Mouse (Mus musculus) kidney, embryonic 15.5 days (tissue): ENCODE measurements at regions not wholly inside any gene's neighbourhood (a gene's known extent, or its start where the extent isn't known, plus 50 kb on each side); places are given as distances from the start of the nearest gene placed in this dataset.
"Not testable (repeated sequence)": the region's sequence is repeated elsewhere in the genome, so short reads cannot be mapped to it uniquely, and the experiment has no call there.

Source experiments
- ATAC-seq: fragments of 200-750 bp; cut with Nextera tagmentation; replicated peaks from 2 replicates; pipeline ENCODE4 v1.8.0; 2017; ENCODE audit warnings: moderate TSS enrichment; ENCODE audit not compliant: low FRiP score
- H3K27ac ChIP-seq: fragments of 300-500 bp; sonication (generic); 2 replicates; pipeline ENCODE4 v1.5.1; 2015; ENCODE audit warnings: mild to moderate bottlenecking, inconsistent platforms
- H3K27me3 ChIP-seq: fragments of 300-500 bp; sonication (generic); 2 replicates; pipeline ENCODE4 v1.6.1; 2015; ENCODE audit warnings: inconsistent platforms
- H3K36me3 ChIP-seq: fragments of 300-500 bp; sonication (generic); 2 replicates; pipeline ENCODE4 v1.6.1; 2015; ENCODE audit warnings: inconsistent platforms
- H3K4me1 ChIP-seq: fragments of 300-500 bp; sonication (generic); 2 replicates; pipeline ENCODE4 v1.6.1; 2015; ENCODE audit warnings: inconsistent platforms
- H3K4me2 ChIP-seq: fragments of 300-500 bp; sonication (generic); 2 replicates; pipeline ENCODE4 v1.6.1; 2015; ENCODE audit warnings: moderate library complexity, mild to moderate bottlenecking, inconsistent platforms
- H3K4me3 ChIP-seq: fragments of 300-500 bp; sonication (generic); replicated peaks from 2 replicates; pipeline ENCODE4 v1.5.1; 2015; ENCODE audit warnings: mild to moderate bottlenecking, inconsistent platforms
- H3K9ac ChIP-seq: fragments of 300-500 bp; sonication (generic); 2 replicates; pipeline ENCODE4 v1.6.1; 2015; ENCODE audit warnings: mild to moderate bottlenecking, inconsistent platforms
- H3K9me3 ChIP-seq: fragments of 300-500 bp; sonication (generic); replicated peaks from 2 replicates; pipeline ENCODE4 v1.6.1; 2016; ENCODE audit warnings: inconsistent platforms
- WGBS: fragments of 180-500 bp; shearing (Covaris S2); methylation state at CpG from one replicate; pipeline ENCODE4 v1.1.7; 2015; ENCODE audit warnings: mixed read lengths; 5-methylcytosine and 5-hydroxymethylcytosine counted together

DNA sequence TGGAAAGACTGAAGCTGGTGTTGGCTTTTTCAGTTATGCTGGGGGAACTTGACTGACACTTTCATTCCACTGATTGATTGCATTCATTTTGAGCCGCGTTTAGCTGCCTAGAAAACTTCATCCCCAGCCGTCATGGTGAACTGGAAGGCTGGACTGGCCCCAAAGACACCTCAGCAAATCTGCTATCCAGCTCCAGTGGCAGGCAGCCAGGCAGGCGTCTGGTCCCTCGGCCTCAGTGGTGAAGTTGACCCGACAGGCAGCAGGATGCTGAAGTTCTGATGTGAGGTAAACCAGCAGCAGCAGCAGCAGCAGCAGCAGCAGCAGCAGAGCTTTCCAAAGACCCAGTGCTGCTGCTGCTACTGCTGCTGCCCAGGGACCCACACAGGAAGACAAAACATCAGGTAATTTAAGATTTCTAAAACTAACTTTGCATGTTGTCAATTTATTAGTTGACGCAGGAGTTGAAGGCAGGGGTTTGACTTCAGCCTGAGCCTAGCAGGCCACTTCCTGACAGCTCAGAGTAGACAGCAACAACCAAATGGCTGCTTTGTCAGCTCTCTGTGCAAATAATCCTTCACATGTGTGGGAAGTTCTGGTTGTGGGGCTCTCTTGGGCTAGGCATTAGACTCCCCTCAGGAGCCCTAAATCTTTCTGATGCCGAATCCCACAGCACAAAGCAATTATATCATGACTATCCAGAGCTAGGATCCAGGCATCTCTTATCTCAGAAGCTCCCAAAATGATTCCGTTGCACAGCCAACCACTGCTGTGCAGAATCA is 200.4 kb upstream of the Nhs start:
- Histone ChIP-seq H3K27ac (peak overlapping the region; percentile 51), H3K36me3 (no peaks in the 10 kb centered on the region), H3K9me3 (no peaks in the 10 kb centered on the region), H3K4me3 (no peak overlapping the region), H3K9ac (no peak overlapping the region), H3K4me1 (no peaks in the 10 kb centered on the region), H3K4me2 (no peak overlapping the region), H3K27me3 (peaks cover 49% of the 10 kb centered on the region)
- ATAC-seq, result peak; percentile 33; the same call in 1 of the 2 replicates
- WGBS, result 40% methylated on average over 9 of the region's 9 CpGs

DNA sequence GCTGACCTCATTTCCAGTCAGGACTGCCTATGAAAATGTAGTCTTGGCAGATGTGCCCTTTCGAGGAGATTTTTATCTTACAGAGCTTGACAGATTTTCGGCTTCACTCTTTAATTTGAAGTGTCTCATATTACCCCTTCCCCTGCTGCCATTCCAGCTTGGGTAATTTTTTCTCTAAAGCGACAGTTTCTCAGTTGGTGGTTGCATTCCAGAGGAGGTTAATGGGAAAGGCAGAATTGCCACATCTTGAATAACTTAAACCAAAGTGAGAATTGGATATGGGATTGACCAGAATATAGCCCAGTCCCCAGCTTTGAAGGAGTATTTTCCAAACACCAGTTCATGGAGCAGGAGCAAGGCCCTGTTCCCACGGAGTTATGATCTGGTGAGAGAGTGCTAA is 188.8 kb upstream of the Nhs start:
- 43% methylated on average over 4 of the region's 4 CpGs for WGBS

DNA sequence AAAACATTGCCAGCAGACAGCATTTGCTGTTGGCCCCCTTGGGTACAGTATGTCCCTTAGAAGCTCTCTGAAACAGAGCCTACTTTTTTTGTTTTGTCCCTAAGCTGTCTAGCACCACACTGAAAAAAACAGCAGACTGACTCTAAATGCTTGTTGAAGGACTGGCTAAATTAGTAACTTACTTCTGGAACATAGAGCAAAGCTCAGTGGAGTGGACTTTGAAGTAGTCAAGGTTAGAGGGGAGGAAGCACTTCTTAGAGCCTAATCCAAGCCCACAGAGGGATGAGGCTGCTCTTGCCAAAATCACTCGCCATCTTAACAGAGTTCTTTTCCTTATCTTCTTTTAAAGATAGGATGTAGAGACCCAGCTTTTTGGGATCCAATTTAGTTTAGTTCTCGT is 188.4 kb upstream of the Nhs start:
- Histone ChIP-seq H3K4me3 (no peak overlapping the region), H3K9me3 (no peaks in the 10 kb centered on the region), H3K27me3 (peaks cover 27% of the 10 kb centered on the region), H3K36me3 (no peaks in the 10 kb centered on the region), H3K27ac (no peak overlapping the region), H3K9ac (no peak overlapping the region), H3K4me2 (no peak overlapping the region), H3K4me1 (no peaks in the 10 kb centered on the region)
- 59% methylated on average over 2 of the region's 2 CpGs for WGBS
- no peak for ATAC-seq

More for the DNA sequence above, 188.8 kb upstream of the Nhs start:
- H3K36me3 ChIP-seq, result no peaks in the 10 kb centered on the region
- no peak for ATAC-seq
- no peaks in the 10 kb centered on the region for H3K4me1 ChIP-seq
- H3K27ac ChIP-seq, result no peak overlapping the region
- no peak overlapping the region for H3K9ac ChIP-seq
- no peaks in the 10 kb centered on the region for H3K9me3 ChIP-seq
- H3K27me3 ChIP-seq, result peaks cover 31% of the 10 kb centered on the region
- no peak overlapping the region for H3K4me2 ChIP-seq
- H3K4me3 ChIP-seq, result no peak overlapping the region

DNA sequence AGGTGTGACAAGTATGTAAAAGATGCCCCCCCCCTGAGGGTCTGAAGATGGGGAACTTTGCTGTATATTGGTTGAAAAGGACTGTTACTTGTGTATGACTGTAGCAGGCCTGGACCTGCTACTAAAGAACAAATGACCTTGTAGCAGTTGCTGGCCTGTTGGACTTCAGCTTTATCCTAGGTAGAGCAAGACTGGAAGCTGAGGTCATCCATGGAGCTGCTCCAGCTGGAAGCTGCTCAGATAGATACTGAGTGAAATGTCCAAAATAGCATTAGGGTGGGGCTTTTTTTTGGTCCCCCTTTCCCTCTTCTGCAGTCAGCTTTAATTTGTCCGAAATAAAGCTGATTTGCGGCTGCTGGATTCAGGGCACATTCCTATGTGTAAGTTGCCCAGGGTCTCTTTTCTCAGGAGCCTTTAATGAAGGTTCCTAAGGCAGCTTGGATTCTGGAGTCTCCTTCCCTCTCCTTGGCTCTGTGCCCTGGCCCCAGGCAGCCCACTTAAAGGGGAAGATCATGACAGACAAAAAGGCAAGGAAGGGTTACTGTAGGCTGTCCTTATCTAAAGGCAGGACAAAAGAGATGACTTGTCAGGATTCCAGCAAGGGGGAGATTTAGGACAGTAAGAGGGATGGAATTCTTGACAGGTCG is 186.1 kb upstream of the Nhs start:
- no peak overlapping the region for H3K4me2 ChIP-seq

DNA sequence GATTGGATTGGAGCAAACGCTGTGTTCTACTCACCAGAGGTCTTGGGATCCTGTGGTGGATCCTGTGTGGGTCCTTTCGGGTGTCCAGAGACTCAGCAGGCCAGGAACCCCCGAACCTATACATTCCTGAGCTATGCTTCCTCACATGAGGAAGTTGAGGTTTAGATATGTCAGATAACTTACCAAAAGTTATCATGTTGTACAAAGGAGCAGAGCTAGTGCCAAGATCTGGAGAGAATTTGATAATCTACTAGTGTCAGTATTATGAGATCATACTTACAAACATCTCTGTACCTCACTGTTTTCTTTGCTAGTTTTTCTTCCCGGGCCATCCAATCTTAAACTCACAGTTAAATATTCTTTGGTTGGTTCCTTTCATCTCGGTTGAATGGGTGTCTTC is 172.6 kb upstream of the Nhs start:
- Histone ChIP-seq H3K36me3 (no peaks in the 10 kb centered on the region), H3K4me3 (no peak overlapping the region), H3K27ac (no peak overlapping the region), H3K9me3 (no peaks in the 10 kb centered on the region), H3K9ac (no peak overlapping the region), H3K4me2 (no peak overlapping the region), H3K4me1 (no peaks in the 10 kb centered on the region), H3K27me3 (0 out of 2 replicates have a peak, but pooled peaks cover 6% of the 10 kb centered on the region)
- ATAC-seq, result no peak
- WGBS, result 88% methylated on average over 5 of the region's 5 CpGs

More for the DNA sequence above, 186.1 kb upstream of the Nhs start:
- Histone ChIP-seq H3K9ac (no peak overlapping the region), H3K9me3 (no peaks in the 10 kb centered on the region), H3K36me3 (no peaks in the 10 kb centered on the region), H3K27me3 (peaks cover 28% of the 10 kb centered on the region; the same call in 1 of the 2 replicates), H3K27ac (no peak overlapping the region), H3K4me3 (no peak overlapping the region), H3K4me1 (no peaks in the 10 kb centered on the region)
- WGBS, result 51% methylated on average over 3 of the region's 3 CpGs
- ATAC-seq, result no peak

DNA sequence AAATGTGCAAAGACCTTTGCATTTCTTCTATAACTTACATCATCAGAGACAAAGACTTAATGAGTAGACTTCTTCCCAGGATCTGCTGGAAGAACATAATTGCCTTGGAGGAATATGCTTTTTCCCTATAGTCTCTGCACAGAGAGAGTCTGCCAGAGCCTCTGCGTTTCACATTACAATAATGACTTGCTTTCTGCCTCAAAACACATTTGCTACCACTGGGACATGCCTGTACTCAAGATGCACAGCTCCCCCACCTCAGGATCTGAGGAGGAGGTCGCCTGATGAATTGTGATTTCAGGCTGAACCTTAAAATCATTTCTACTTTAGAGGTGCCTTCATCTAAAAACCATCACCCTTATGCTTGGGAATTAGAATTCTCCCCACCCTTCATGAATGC is 148.1 kb upstream of the Nhs start:
- 63% methylated on average over 2 of the region's 2 CpGs for WGBS
- no peaks in the 10 kb centered on the region for H3K36me3 ChIP-seq
- no peaks in the 10 kb centered on the region for H3K9me3 ChIP-seq
- no peak overlapping the region for H3K9ac ChIP-seq
- peaks cover 3% of the 10 kb centered on the region; the same call in 1 of the 2 replicates for H3K27me3 ChIP-seq
- no peak overlapping the region for H3K27ac ChIP-seq
- ATAC-seq, result no peak
- H3K4me2 ChIP-seq, result no peak overlapping the region
- no peaks in the 10 kb centered on the region for H3K4me1 ChIP-seq
- H3K4me3 ChIP-seq, result no peak overlapping the region

DNA sequence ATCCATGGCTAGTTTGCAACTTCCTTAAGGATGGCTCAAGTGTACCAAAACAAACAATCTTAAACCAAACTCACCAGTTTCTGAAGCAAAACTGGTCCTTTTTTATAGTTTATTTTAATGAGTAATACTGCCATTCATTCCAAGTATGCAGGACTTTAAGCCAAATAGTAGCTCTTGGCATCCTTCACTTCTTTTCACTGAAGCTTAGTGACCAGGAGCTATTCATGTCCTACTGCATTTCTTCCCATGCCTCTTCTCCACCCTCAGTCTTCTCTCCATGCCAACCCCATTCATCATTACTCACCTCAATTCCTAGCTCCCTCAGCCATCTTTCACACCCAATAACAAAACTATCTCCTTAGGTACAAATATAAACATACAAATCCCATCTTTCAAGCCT is 144.6 kb upstream of the Nhs start:
- ATAC-seq, result no peak
- no peak overlapping the region for H3K27ac ChIP-seq
- no peak overlapping the region for H3K4me2 ChIP-seq
- H3K9ac ChIP-seq, result no peak overlapping the region
- H3K4me3 ChIP-seq, result no peak overlapping the region
- no peaks in the 10 kb centered on the region for H3K36me3 ChIP-seq
- peaks cover 3% of the 10 kb centered on the region; the same call in 1 of the 2 replicates for H3K27me3 ChIP-seq
- no peaks in the 10 kb centered on the region for H3K9me3 ChIP-seq
- no peaks in the 10 kb centered on the region for H3K4me1 ChIP-seq

DNA sequence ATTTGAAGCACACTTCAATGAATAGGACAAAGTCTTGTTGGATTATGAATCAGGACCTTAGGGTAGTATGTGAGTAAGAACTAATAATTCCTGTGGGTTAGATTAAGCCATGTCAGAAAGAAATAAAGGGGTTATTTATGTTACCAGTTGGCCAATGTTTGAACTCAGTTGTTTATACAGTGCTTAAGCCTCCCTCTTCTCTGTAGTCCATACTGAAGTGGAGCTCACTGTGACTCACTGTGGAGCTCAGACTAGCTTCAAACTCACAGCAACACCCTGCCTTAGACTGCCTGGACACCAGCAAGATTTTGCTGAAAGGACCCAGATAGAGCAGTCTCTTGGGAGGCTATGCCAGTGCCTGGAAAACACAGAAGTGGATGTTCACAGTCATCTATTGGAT is 143.3 kb upstream of the Nhs start:
- no peak for ATAC-seq
- Histone ChIP-seq H3K36me3 (no peaks in the 10 kb centered on the region), H3K4me2 (no peak overlapping the region), H3K4me3 (no peak overlapping the region), H3K9me3 (no peaks in the 10 kb centered on the region), H3K27ac (no peak overlapping the region), H3K27me3 (peaks cover 11% of the 10 kb centered on the region; the same call in 1 of the 2 replicates), H3K9ac (no peak overlapping the region), H3K4me1 (no peaks in the 10 kb centered on the region)

DNA sequence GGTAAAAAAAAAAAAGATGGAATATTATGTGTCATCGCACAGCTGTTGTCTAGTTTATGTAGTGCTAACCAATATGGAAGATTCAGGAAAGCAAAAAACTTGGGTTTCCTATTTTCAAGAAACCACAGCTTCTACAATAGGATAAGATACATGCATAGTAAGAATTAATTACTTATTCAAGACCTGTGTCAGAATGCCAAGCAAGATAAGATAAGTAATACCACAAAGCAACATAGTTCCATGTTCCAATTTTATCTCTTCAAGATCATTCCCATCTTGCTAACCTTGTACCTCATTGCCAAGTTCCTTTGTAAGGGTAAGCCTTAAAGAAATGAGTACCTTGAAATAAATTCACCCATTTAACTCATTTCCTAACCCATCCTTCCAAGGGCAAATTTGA is 131.7 kb upstream of the Nhs start:
- H3K4me1 ChIP-seq, result no peaks in the 10 kb centered on the region
- no peak overlapping the region for H3K4me3 ChIP-seq
- no peak overlapping the region for H3K4me2 ChIP-seq
- H3K9me3 ChIP-seq, result no peaks in the 10 kb centered on the region
- WGBS, result 93% methylated on average over 1 of the region's 1 CpGs
- no peak overlapping the region for H3K27ac ChIP-seq
- H3K9ac ChIP-seq, result no peak overlapping the region
- no peaks in the 10 kb centered on the region for H3K36me3 ChIP-seq
- H3K27me3 ChIP-seq, result 0 out of 2 replicates have a peak, but pooled peaks cover 3% of the 10 kb centered on the region
- no peak for ATAC-seq

DNA sequence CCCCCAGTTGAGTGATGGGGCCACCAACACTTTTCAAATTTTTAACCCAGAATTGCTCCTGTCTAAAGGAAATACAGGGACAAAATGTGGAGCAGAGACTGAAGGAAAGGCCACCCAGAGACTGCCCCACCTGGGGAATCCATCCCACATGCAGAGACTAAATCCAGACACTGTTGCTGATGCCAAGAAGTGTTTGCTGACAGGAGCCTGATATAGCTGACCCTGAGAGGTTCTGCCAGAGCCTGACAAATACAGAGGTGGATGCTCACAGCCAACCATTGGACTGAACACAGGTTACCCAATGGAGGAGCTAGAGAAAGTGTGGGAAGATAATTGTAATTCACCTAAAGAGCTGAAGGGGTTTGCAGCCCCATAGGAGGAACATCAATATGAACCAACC is 126.6 kb upstream of the Nhs start:
- not testable (repeated sequence) for H3K27ac ChIP-seq, H3K4me3 ChIP-seq, H3K27me3 ChIP-seq, H3K9ac ChIP-seq, H3K9me3 ChIP-seq, H3K36me3 ChIP-seq, H3K4me1 ChIP-seq, H3K4me2 ChIP-seq, ATAC-seq

DNA sequence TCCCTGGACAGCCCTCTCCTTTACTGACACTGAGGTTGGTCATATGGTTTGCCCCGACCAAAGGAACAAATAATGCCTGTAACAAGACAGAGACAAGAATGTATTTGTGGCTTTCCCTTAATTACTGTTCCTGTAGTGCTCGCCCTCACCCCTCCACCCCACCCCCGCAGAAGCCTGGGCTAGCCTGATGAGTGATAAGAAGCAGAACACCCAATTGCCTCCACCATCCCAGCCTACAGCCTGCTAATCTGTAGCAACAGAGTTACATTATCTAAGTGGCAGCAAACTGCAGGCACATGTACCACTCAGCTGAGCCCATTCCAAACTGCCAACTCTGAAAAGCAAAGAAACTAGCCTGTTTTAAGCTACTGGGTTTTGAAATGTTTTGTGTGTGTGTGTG is 124.7 kb upstream of the Nhs start:
- Histone ChIP-seq H3K36me3 (no peaks in the 10 kb centered on the region), H3K9ac (no peak overlapping the region), H3K27me3 (0 out of 2 replicates have a peak, but pooled peaks cover 3% of the 10 kb centered on the region), H3K27ac (no peak overlapping the region), H3K9me3 (no peaks in the 10 kb centered on the region), H3K4me2 (no peak overlapping the region), H3K4me1 (no peaks in the 10 kb centered on the region), H3K4me3 (no peak overlapping the region)
- WGBS, result 81% methylated on average over 3 of the region's 3 CpGs
- peak; percentile 78 for ATAC-seq

DNA sequence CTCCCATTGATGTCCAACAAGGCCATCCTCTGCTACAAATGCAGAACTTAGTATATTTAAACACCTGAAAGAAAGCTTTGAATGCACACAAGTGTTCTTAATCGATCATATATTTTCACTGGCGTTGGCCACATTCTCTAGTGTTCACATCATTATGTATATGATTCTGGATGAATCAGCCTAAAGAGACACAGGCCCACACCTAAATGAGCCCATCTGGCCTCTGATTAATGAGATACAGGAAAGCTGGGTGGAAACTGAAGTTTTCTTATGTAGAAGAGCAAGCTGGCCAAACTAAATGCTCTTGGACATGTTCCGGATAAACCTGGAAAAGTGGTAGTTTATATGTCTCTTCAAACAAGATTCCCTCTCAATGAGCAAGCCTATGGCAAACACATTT is 123.2 kb upstream of the Nhs start:
- no peak for ATAC-seq
- H3K9ac ChIP-seq, result no peak overlapping the region
- no peak overlapping the region for H3K27ac ChIP-seq
- no peaks in the 10 kb centered on the region for H3K27me3 ChIP-seq
- H3K9me3 ChIP-seq, result no peaks in the 10 kb centered on the region
- H3K4me2 ChIP-seq, result no peak overlapping the region
- WGBS, result 92% methylated on average over 3 of the region's 3 CpGs
- no peak overlapping the region for H3K4me3 ChIP-seq
- H3K36me3 ChIP-seq, result no peaks in the 10 kb centered on the region
- 0 out of 2 replicates have a peak, but pooled peaks cover 2% of the 10 kb centered on the region for H3K4me1 ChIP-seq
